Mouse (Mus musculus) E14TG2a.4 (cell line): ENCODE results near the gene Riok1.

ENCODE experiments used
- CTCF ChIP-seq: conservative IDR thresholded peaks from 2 replicates; pipeline ENCODE4 v1.5.1; 2014; ENCODE audit warnings: low read length
- NANOG ChIP-seq: IDR thresholded peaks from 2 replicates; pipeline ENCODE4 v1.6.1; 2014; ENCODE audit warnings: borderline replicate concordance, low read length, mixed read lengths
- POU5F1 ChIP-seq: IDR thresholded peaks from 2 replicates; pipeline ENCODE4 v1.6.1; 2014; ENCODE audit warnings: low read length, borderline replicate concordance

DNA sequence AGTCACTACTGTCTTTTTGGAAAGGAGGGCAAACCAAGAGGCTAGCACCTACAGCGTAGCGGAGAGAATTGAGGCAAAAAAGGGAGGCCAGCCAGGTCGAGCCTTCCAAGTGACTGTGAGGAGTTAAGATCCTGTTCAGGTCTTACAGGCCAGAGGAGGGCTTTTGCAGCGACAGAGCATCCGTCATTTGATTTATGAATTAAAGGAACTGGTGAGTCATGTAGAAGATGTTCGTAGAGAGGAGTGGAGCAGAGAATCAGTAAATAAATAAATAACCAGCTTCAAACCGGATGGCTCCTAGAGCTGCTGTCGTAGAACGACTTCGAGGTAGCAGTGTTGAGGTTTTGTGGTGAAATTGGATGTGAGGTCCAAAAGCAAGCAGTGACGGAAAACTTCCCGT lies 1.0 kb downstream of the Riok1 start:
- TF ChIP-seq CTCF (no peak), NANOG (no peak), POU5F1 (no peak)
